Mouse (Mus musculus): Measurements from ENCODE around the gene Lrrc73.

The Lrrc73 gene

DNA sequence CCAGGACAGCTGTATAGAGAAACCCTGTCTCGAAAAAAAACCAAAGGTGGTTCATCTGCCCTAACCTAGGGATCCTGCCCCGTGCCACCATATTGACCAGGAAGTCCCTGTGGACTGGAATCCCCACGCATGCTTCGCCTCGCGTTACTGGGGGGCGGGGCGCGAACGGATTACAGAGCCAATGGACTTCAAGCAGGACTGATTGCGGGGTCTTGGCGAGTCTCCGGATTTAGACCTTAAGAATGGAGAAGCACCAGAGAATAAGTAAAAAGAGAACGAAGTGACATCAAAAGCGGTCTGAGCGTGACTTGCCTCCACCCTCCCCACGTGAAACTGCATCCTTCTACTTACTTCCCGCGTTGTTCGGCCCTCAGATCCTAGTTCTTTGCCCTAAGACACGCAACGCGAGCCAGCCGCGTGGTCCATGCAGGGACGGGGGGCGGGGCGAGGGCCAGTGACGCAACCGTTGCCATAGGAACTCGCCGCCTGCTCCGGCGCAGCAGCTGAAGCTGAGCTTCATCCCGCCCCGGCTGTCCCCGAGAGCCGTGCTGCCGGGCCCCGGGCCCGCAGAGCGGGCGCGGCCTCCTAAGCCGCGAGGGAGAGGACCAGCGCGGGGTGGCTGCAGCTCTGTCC, at the start of gene Lrrc73:
TSS of gene Lrrc73 (plus strand) at position 80 of the 633 bp plus-strand sequence.
- peak; percentile 95 for DNase-seq (ENCODE audit: low read depth, low spot score)

DNA sequence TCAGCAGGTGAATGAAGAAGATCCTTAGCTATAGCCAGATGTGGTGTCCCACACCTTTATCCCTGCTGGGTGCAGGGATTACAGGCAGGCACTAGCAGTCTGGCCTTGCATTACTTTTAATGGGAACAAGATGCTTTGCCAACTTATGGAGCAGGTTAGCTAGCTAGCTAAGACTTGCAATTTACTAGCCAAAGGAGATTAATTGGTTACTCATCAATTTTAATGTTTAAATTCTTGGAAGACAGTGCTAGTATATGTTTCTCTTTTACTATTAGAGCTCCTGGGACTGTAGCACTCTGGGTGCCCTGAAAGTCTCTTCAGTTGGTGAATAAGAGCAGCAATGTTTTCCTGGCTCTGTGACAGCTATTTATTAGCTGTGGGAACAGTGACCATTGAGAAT, 46.7 kb upstream of the Lrrc73 start:
- no peak for DNase-seq (ENCODE audit: low read depth, low spot score)

DNA sequence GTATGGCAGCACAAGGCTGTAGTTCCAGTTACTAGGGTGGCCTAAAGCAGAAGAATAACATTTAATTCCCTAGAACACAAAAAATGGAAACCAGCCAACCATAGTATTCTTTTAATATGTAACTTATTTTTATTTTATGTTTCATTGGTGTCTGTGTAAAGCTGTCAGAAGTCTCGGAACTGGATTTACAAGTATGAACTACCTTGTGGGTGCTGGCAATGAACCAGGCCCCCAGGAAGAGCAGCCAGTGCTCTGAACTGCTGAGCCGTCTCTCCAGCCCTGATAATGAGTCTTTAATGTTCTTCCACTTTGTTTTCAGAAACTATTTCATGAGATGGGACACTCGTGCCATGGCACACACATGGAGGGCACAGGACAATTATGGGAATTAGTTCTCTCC, 42.8 kb upstream of the Lrrc73 start:
- DNase-seq (ENCODE audit: low read depth, low spot score), result no peak

DNA sequence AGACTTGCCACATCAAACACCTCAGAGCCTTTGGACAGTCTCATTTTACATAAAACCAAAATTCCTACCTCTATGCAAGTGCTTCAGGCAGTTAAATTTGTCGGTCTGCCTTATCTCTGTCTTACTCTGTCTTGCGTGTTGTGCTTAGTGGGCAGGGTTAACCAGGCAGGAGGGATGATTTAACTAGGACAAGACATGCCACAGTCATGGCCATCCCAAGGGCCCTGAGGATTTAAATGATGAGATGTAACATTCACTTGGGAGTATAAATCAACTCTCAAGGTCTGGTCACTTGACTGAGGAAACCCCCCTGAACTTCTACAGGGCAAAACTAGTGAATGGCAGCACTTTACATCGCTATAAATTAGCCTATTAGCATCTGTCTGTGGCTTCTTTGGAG, 31.7 kb upstream of the Lrrc73 start:
- no peak for DNase-seq (ENCODE audit: low read depth, low spot score)

DNA sequence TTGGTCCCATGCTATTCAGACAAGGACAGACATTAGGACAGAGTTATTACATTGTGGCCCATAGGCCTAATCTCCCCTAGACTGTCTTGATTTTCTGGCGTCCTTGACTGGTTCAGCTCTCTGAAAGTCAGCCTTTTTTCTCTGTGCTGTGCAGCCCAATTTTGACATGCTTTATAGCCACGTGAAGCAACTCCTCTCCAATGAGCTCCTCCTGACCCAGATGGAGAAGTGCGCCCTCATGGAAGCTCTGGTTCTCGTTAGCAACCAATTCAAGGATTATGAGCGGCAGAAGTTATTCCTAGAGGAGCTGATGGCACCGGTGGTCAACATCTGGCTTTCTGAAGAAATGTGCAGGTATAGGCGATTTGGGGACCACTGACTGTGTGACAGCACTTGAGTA, 25.8 kb upstream of the Lrrc73 start:
- no peak for DNase-seq (ENCODE audit: low read depth, low spot score)

DNA sequence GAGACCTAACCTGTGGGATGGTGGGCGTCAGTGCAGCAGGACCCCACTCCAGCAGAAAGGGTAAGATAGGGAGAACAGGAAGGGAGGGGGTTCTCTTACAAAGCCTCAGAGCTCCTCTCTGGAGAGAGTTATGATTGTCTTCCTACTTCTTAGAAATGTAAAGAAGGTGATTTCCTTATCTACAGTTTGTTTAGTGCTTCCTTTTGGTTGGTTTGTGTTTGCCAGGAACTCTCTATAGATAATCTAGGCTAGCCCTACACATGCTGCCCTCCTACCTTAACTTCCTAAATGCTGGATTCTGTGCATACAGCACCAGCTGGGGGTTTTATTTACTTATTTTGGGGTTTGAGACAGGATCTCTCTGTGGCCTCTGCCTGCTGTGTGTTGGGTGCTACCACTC, 17.3 kb upstream of the Lrrc73 start:
- no peak for DNase-seq (ENCODE audit: low read depth, low spot score)

DNA sequence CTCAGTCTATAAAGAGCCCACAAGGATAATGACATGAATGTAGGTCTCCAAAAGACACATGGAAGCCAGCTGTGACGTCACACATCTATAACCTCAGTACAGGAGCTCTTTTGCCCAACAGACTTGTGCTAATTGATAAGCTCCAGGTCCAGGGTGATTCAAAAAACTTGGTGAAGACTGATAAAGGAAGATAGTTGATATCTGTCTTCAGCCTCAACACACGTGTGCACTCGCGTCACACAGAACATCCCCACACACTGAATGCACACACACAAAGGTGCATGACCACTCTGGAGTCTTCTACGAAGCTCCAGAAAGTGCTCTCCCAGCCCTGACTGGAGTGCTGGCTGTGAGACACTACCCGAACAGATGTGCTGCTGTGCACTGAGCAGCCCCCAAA, 16.3 kb upstream of the Lrrc73 start:
- DNase-seq (ENCODE audit: low read depth, low spot score), result no peak

DNA sequence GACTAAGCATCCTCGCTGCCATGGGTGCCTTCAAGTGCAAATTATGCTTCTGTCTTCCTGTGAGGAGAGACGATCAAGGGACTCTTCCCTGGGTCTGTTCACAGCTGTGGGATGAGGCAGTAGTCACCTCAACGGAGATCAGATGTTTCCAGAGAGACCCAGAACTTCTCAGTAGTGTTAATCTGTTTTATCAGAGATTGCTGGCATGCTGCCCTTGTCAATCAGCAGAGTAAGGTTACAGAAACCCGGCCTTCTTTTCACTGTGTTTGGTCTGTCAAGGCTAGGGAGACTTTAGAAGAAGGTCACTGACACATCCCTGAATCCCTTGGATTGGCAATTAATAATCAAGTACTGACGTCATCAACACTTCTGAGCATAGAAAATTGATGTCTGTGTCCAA, 15.9 kb upstream of the Lrrc73 start:
- DNase-seq (ENCODE audit: low read depth, low spot score), result no peak

DNA sequence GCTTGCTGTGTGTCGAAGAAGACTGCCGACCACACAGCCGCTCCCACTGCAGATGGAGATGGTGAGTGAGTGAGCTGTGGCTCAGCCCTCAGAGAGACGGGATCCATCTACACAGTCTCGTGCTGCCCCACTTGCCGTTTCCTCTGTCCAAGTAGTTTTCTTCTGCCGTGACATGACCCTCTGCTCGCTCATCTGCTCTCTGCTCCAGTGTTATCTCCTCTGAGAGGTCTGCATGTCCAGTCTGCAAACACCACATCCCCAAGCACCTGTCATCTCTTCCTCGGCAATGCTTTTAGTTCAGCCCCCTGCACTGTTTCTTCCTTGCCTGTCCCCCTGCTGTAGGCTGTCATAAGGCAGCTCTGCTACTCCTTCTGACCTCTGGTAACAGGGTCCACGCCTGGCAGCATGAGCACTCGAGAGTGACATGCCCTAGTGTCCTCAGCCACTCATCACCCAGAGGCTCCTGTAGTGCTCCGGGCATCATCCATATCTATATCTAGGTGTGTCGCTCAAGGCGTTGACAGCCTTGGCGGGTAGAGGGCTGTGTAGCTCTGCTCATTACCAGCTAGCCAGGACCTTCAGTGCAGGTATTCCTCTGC, 13.7 kb upstream of the Lrrc73 start:
- DNase-seq (ENCODE audit: low read depth, low spot score), result no peak

DNA sequence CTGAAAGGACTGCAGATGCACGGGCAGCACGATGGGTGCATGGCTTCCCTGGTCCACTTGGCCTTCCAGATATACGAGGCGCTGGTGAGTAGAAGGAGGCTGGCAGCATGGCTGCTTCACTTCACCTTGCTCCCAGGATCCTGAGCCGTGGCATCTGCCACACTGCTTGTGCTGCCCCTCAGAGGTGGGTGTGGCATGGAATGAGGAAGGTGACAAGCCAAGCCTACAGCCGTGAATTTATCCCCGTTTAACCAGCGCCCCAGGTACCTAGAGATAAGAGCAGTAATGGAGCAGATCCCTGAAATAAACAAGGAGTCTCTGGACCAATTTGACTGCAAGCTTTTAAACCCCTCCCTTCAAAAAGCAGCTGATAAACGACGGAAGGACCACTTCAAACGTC, 11.9 kb upstream of the Lrrc73 start:
- no peak for DNase-seq (ENCODE audit: low read depth, low spot score)

DNA sequence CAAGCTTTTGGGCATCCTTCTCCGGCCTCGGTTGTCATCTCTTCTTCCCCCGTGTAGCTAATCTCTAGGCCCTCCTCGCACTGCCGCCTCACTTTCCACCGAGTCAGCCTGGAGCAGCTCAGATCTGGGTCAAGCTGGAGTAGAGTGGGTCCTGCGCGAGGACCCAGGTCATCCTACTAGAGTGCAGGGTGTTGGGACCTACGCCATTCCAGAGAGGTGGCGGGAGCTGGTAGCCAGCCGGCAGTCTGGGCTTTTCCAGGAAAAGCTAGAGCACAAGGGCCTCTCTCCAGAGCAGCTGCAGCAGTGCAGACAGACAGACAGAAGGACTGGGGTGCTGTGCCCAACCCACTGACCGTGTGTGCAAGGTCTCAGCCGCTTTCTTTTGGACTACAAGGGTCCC, 11.1 kb upstream of the Lrrc73 start:
- DNase-seq (ENCODE audit: low read depth, low spot score), result no peak

DNA sequence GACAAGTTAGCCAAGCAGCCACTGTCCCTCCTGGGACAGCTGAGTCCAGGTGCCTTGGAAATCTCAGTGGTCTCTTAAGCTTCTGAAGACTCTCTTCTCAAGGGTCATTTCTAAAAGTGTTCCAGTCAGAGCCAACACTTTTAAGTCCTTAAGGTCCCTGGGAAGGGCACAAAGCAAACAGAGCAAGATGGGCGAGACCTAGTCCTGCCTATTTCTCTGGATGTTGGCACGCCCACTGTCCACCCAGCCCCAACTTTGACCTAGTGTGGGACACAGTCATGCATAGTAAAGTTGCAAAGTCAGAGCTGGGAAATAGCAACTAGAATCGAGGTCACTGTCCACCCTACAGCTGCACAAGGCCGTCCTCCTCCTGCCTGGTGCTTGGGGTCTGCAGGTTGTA, 10.3 kb upstream of the Lrrc73 start:
- no peak for DNase-seq (ENCODE audit: low read depth, low spot score)

DNA sequence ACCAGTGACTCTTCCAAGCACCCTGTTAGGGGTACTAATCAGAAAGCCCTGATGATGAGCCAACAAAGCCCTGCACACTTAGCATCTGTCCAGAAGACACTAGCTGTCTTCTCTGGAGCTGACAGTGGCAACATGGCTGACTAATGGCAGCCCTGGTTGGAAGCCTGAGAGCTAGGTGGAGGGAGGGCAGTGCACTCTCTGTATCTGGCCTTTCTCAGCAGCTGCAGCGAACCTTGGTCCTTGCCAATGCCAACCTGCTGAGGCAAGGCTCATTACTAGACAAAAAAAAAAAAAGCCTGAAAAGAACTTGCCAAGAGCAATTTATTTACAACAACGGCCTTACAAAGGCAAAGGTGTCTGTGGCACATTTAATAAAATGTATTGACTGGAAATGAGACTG, 9.7 kb upstream of the Lrrc73 start:
- no peak for DNase-seq (ENCODE audit: low read depth, low spot score)

DNA sequence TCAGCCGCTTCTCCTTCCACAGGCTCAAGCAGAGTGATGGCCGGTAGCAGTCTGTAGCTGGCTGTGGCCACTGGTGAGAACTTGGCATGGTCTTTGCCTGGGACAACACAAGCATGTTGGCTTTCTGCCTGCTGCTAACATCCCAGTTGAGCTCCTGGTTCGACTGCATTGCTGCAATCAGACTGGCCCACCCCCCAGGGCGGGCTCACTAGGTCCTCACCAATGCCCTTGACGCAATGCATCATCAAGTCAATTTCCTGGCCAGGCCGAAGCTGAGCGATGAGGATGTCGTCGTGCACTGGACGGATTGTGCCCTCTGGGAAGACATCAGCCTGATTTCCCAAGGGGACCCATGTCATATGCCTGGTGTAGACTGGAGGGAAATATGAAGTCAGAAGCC, 8.8 kb upstream of the Lrrc73 start:
- no peak for DNase-seq (ENCODE audit: low read depth, low spot score)

DNA sequence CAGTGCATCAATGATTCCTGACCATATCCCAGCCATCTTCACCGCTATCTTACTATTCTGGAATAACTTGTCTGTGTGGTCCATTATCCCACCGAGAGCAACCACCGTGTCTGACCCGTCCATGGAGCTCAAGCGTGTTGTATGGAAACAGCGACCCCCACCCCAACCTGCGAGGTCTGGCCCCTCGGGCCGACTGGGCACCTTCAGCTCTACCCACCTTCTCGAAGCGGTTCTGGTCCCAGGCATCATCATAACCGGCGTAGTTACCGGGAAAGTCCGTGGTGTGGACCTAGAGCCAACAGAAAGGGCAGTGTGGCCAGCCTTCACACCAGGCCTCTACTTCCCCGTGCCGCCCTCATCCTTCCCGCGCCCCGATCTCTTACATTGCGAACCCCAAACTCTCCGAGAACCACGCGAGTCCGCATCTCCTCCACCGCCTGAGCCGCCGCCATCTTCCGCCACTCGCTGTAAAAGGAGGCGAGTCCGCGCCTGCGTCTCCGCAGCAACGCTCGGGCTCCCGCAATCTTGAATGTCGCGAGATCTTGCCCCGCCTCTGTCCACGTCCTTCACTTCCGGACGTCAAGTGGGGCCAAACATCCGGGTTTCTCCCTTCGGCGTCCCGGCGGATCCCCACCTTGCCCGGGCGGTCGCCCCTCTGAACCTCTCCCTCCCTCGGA, 5.7 kb upstream of the Lrrc73 start, which contains the start of the genes Polr1c and Yipf3:
TSS of gene Polr1c (minus strand) at position 543 of the 677 bp plus-strand sequence.
TSS of gene Yipf3 (plus strand) at position 569 of the 677 bp plus-strand sequence.
- DNase-seq (ENCODE audit: low read depth, low spot score), result peak; percentile 98

DNA sequence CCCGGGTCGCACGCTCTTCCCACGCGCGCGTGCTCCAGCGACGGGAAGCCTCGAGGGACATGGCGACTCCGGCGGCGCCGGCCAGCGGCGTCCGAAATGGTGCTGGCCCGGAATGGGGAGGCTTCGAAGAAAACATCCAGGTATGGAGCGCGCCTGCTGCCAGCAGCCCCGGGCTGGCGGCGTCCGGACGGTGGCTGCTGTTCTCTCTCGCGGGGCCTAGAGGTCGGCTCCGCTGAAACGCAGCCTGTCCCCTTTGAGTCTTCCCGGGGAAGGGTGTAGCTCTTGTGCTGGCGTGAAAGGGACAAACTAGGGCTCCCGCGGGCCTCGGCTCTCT, 5.2 kb upstream of the Lrrc73 start:
- no peak for DNase-seq (ENCODE audit: low read depth, low spot score)

DNA sequence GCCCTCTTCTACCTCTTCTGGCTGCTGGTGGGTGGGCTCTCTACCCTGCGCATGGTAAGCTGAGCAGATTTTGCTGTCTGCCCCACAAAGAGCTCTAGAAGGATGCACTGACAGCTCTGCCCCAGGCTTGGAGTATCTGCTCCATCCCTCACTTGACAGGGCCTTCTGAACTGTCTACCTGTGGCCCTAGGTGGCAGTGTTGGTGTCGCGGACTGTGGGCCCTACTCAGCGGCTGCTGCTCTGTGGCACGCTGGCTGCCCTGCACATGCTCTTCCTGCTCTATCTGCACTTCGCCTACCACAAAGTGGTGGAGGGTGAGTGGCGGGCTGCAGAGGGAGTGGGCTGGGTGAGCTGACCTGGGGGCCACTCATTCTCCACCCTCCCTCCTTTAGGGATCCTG, 2.2 kb upstream of the Lrrc73 start:
- DNase-seq (ENCODE audit: low read depth, low spot score), result no peak

DNA sequence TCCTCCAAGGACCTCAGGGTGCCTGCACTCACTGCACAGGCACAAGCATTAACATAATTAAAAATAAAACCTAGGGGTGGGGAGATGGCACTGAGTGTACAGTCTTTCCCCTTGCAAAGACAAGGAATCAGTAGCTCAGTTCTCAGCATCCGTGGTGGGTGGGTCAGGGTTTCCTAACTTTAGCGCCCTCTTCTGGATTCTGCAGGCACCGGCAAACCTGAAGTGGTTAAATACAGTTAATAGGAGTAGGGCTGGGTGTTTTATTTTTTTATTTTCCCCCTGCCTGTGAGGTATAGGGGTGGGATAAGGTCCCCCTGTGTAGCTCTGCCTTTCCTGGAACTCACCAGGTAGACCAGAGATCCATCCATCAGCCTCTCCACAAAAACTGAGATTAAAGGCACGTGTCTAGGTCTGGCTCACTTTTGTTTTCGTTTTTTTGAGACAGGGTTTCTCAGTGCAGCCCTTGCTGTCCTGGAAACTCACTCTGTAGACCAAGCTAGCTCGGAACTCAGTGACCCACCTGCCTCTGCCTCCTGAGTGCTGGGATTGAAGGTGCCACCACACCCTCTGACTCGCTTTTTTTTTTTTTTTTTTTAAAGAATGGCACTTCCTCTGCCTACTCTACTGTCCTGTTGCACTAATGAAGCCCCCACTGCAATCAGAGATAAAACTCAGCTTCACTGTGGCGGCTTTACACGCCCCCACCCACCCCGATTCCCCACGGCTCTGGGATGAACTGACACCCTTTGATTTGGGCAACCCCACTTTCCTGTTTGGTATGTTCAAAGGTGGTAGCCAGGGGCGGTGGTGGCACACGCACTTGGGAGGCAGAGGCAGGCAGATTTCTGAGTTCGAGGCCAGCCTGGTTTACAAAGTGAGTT, 520 bp upstream of the Lrrc73 start:
- DNase-seq (ENCODE audit: low read depth, low spot score), result peak; percentile 69

DNA sequence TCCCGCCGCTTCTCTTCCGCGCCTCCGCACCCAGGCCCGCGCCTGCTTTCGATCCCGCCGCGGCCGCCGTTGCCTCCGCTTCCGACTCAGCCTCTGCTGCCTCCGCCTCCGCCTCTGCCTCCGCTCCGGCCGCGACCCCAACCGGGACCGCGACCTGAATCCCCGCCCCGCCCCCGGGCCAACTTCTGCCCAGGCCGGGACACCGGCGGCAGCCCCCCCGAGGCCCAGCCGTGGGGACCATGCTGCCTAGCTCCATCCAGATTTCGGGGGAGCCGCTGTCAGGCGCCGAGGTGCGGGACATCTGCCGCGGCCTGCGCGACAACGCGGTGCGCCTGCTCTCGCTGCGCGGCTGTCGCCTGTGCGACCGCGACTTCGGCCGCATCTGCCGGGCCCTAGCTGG, 775 bp downstream of the Lrrc73 start:
- DNase-seq (ENCODE audit: low read depth, low spot score), result peak; percentile 50

DNA sequence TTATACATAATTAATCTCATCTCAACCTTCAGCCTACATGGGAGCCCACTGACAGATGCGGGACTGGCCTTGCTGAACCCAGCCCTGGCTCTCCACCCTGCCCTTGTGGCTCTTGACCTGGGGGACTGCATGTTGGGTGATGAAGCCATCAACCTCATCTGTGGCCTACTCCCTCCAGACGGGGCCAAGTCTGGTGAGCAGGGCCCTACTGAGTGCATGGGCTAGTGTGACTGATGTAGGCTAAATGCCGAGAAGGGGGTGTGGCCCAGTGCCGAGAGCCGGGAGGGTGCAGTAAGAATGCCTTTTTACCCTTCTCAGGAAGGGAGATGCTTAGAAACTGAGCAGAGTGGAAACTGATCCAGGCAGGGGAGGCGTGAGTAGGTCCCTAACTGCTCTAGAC, 1.8 kb downstream of the Lrrc73 start:
- no peak for DNase-seq (ENCODE audit: low read depth, low spot score)

DNA sequence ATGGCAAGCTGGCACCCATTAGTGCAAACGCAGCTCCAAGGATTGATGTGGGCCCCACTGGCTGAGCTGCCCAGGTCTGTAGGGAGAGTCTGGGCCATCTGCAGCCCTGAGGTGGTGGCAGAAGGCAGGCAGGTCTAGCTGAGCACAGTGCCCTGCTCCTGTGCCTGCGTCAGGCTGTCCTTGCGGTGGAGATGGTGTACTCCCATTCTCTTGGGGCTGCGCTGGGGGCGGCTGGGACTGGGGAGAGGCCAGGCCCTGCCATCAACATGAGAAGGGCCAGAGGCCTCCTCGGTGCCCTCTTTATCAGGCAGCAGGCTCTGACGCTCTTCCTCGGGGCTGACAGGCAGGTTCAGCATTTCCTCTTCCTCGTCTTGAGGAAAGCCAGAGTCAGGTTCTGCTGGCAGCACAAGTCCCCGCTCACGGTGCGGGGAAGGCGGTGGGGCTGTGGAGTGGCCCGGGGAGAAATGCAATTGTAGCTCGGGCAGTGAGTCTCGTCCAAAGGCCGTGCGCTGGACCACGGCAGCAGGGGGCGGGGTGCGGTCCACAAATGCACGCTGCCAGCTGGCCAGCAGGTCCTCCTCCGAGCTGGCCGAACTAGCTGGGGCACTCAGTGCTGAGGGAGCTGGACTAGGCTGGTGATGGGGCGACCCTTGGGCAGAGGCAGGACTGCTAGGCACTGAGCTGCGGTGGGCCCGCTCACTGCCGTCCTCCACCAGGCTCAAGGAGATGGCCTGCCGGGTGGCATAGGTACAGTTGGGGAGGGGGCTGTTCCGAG, 5.1 kb downstream of the Lrrc73 start:
- no peak for DNase-seq (ENCODE audit: low read depth, low spot score)

DNA sequence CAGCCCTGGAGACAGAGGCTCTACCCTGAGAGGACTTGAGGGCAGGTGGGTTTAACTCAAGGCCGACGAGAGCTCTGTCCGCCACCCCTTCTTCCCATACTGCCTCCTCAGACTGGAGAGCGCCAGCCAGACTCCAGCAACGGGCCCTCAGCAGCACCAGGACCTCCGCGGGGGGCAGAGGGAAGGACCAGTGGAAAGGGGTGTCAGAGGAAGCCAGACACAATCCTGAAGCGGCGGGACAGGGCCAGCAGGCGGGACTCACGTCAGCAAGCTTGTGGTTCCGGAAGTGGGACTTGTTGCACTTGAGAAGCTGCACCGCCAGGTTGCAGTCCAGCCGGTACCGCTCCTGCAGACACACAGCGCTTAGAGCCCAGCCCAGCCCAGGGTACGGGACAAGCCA, 6.3 kb downstream of the Lrrc73 start:
- DNase-seq (ENCODE audit: low read depth, low spot score), result no peak
